Mouse (Mus musculus) inflammation-experienced regulatory T-cells, adult 16 weeks (primary cell): ENCODE measurements around the gene Serpina10. TPM values are rescaled to one million over a fixed set of nuclear protein-coding genes. Genes with fewer than 3 reads are reported as not detected.

Experiments
- polyA plus RNA-seq: library from polyadenylated mRNA; unstranded; fragments of 100-300 nt; shearing (Covaris generic); gene quantifications from one replicate; pipeline ENCODE4 v1.2.1, GENCODE M21; 2017

The Serpina10 gene
- polyA plus RNA-seq: not detected

GRCm38 (mm10) chr12:103631203-103631612, at the start of gene Serpina10:
Gene Serpina10 (minus strand): TSS chr12:103631444.

DNA sequence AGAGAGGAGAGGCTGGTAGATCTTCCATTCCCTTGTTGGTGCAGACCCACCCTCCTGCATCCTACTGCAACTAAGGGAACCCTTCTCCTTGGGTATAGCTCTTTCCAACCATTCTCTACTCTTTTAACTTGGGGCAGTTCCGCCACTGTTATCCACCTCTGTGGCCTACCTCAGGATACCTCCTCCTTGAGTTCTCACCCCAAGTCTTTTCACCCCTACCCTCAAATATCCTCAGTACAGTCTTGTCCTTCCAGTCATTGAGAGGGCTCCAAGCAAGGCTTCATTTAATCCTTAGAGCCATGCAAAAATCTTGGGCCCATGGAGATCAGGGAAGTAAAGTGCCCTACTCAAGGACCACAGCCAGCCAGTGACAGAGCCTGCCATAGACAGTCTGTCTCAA, 44.8 kb upstream of the Serpina10 start, which contains the start of gene Serpina16:
Serpina16 (minus strand) TSS at position 101 of the 400 bp plus-strand sequence.

GRCm38 (mm10) chr12:103656848-103657626, 25.8 kb upstream of the Serpina10 start, which contains the start of gene Serpina6:
Gene Serpina6 (minus strand): TSS chr12:103657212.

Other genes starting within 250 kb of the Serpina10 start
- 3.6 TPM for gene Otub2, start 242.8 kb downstream of the Serpina10 start, polyA plus RNA-seq
- 2.5 TPM for gene 9330161L09Rik, start 223.6 kb downstream of the Serpina10 start, polyA plus RNA-seq
- gene Ddx24, start 205.6 kb downstream of the Serpina10 start, polyA plus RNA-seq: 234 TPM
- gene Ifi27, start 197.2 kb downstream of the Serpina10 start, polyA plus RNA-seq: 426 TPM
- 1,047 TPM for gene Ifi27l2a, start 187.8 kb downstream of the Serpina10 start, polyA plus RNA-seq
- not detected for gene Ifi27l2b, start 174.2 kb downstream of the Serpina10 start, polyA plus RNA-seq
- gene Ppp4r4, start 99.2 kb downstream of the Serpina10 start, polyA plus RNA-seq: not detected
- gene Serpina6, start 25.8 kb upstream of the Serpina10 start, polyA plus RNA-seq: not detected
- not detected for gene Serpina16, start 44.7 kb upstream of the Serpina10 start, polyA plus RNA-seq
- not detected for gene Serpina1f, start 64.1 kb upstream of the Serpina10 start, polyA plus RNA-seq
- not detected for gene Serpina1d, start 142.1 kb upstream of the Serpina10 start, polyA plus RNA-seq
- gene Serpina1b, start 198.9 kb upstream of the Serpina10 start, polyA plus RNA-seq: not detected
- gene Serpina1a, start 232.1 kb upstream of the Serpina10 start, polyA plus RNA-seq: not detected